Mouse (Mus musculus) hindbrain, embryonic 16.5 days (tissue): ENCODE data around the gene Dock1. TPM values are rescaled to one million over a fixed set of nuclear protein-coding genes. Genes with fewer than 3 reads are reported as not detected.

Experiments used
- ATAC-seq: fragments of 200-750 bp; cut with Nextera tagmentation; 2 replicates; pipeline ENCODE4 v1.8.0; 2017; ENCODE audit warnings: moderate TSS enrichment, moderate library complexity
- H3K27ac ChIP-seq: fragments of 300-500 bp; sonication (generic); 2 replicates; pipeline ENCODE4 v1.5.1; 2014; ENCODE audit warnings: low read depth, mild to moderate bottlenecking, control low read depth, low read length, moderate library complexity
- H3K27me3 ChIP-seq: fragments of 300-500 bp; sonication (generic); replicated peaks from 2 replicates; pipeline ENCODE4 v1.6.1; 2014; ENCODE audit warnings: low read length; ENCODE audit not compliant: control insufficient read depth, insufficient read depth
- H3K36me3 ChIP-seq: fragments of 300-500 bp; sonication (generic); 2 replicates; pipeline ENCODE4 v1.6.1; 2014; ENCODE audit warnings: mild to moderate bottlenecking, low read length, moderate library complexity, mixed read lengths; ENCODE audit not compliant: control insufficient read depth, insufficient read depth
- H3K4me1 ChIP-seq: fragments of 300-500 bp; sonication (generic); 2 replicates; pipeline ENCODE4 v1.6.1; 2014; ENCODE audit warnings: low read depth, low read length; ENCODE audit not compliant: control insufficient read depth, insufficient read depth
- H3K4me2 ChIP-seq: fragments of 300-500 bp; sonication (generic); 2 replicates; pipeline ENCODE4 v1.6.1; 2014; ENCODE audit warnings: mild to moderate bottlenecking, low read length, control low read depth, moderate library complexity
- H3K4me3 ChIP-seq: fragments of 300-500 bp; sonication (generic); 2 replicates; pipeline ENCODE4 v1.5.1; 2014; ENCODE audit warnings: mild to moderate bottlenecking, low read length, control low read depth, moderate library complexity
- H3K9ac ChIP-seq: fragments of 300-500 bp; sonication (generic); 2 replicates; pipeline ENCODE4 v1.6.1; 2014; ENCODE audit warnings: low read depth, mild to moderate bottlenecking, control low read depth, low read length, moderate library complexity
- H3K9me3 ChIP-seq: fragments of 300-500 bp; sonication (generic); 2 replicates; pipeline ENCODE4 v1.6.1; 2014; ENCODE audit warnings: mild to moderate bottlenecking, low read length, moderate library complexity; ENCODE audit not compliant: control insufficient read depth
- WGBS: fragments of 180-500 bp; shearing (Covaris S2); extraction: QIAGEN DNeasy Blood & Tissue Kit; methylation state at CpG from one replicate; pipeline ENCODE4 v1.1.7; 2014; 5-methylcytosine and 5-hydroxymethylcytosine counted together
- polyA plus RNA-seq: library from polyadenylated mRNA; unstranded; fragments of >200 nt; fragmentation: Nextera tagmentation; extraction: Ambion mirVana; gene quantifications from 2 replicates; pipeline ENCODE4 v1.2.1, GENCODE M21; 2015

Gene Dock1
- polyA plus RNA-seq, 1 experiment from 2014 or later: 8.9 TPM

DNA sequence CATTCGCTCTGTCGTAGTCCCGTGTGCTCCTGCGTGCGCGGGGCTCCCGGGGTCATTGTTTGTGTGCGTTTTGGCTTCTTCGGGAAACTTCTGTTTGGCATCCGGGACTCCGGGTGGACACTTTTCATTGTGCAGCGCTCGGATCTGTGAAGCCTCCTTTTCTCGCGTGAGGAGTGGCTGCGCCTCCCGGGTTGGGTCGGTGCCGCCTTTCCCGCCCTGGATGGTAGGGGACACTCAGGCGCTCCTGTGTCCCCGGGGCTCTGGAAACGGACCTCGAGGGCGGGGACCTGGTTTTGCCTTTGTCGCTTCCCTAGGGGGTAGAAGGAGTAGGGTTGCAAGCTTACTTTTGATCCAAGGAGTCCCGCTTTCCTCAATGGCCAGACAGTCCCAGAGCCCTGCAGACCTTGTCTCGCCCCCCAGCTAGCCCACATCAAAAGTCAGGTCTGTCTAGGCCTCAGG is 578 bp downstream of the Dock1 start:
- Histone ChIP-seq H3K4me1 (peaks cover 10% of the 10 kb centered on the region), H3K4me3 (peak overlapping the region; percentile 76), H3K27ac (peak overlapping the region; percentile 79), H3K4me2 (peak overlapping the region; percentile 100), H3K9ac (peak overlapping the region; percentile 74), H3K36me3 (no peaks in the 10 kb centered on the region), H3K9me3 (no peaks in the 10 kb centered on the region), H3K27me3 (peaks cover 8% of the 10 kb centered on the region)
- 2% methylated on average over 24 of the region's 28 CpGs for WGBS
- ATAC-seq: peak; percentile 48; the same call in 1 of the 2 replicates

DNA sequence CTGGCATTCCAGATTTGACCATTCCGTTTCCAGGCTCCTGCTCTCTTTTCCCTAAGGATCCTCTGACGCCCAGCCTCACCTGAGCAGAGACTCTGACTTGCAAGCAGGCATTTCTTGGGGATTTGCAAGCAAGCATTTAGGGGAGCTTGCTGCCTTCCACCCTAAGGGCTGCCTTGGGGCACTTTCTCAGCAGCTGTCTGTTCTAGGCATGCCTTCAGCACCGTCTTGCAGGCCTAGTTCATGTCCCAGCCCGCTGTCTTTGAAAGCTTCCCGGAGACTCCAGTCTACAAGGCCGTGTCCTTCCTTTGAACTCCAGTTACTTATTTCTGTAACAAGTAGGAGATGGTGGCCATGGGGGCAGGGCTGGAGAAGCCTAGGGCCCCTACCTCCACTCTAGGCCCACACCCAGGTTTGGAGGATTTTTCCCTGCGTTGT is 1.0 kb downstream of the Dock1 start:
- H3K36me3 ChIP-seq: no peaks in the 10 kb centered on the region
- H3K4me3 ChIP-seq: peak overlapping the region; percentile 76
- H3K9me3 ChIP-seq: no peaks in the 10 kb centered on the region
- H3K4me1 ChIP-seq: peaks cover 10% of the 10 kb centered on the region
- peak overlapping the region; percentile 100 for H3K4me2 ChIP-seq
- 39% methylated on average over 7 of the region's 7 CpGs for WGBS
- H3K27me3 ChIP-seq: peaks cover 8% of the 10 kb centered on the region
- peak overlapping the region; percentile 79 for H3K27ac ChIP-seq
- ATAC-seq: no peak
- peak overlapping the region; percentile 74 for H3K9ac ChIP-seq

GRCm38 (mm10) chr7:134673135-134673534 is 2.7 kb downstream of the Dock1 start:
- Histone ChIP-seq H3K4me1 (peaks cover 10% of the 10 kb centered on the region), H3K4me3 (no peak overlapping the region), H3K9me3 (no peaks in the 10 kb centered on the region), H3K36me3 (no peaks in the 10 kb centered on the region), H3K9ac (no peak overlapping the region), H3K4me2 (no peak overlapping the region), H3K27ac (no peak overlapping the region), H3K27me3 (peaks cover 8% of the 10 kb centered on the region)
- ATAC-seq: no peak
- 85% methylated on average over 5 of the region's 5 CpGs for WGBS

GRCm38 (mm10) chr7:134673952-134674351 is 3.5 kb downstream of the Dock1 start:
- whole genome bisulfite sequencing: 61% methylated on average over 9 of the region's 9 CpGs
- H3K9me3 ChIP-seq: no peaks in the 10 kb centered on the region
- no peak overlapping the region for H3K4me2 ChIP-seq
- no peak for ATAC-seq
- H3K27ac ChIP-seq: no peak overlapping the region
- no peak overlapping the region for H3K4me3 ChIP-seq
- H3K36me3 ChIP-seq: no peaks in the 10 kb centered on the region
- peaks cover 8% of the 10 kb centered on the region; the same call in 1 of the 2 replicates for H3K27me3 ChIP-seq
- no peak overlapping the region for H3K9ac ChIP-seq
- H3K4me1 ChIP-seq: peaks cover 10% of the 10 kb centered on the region

- no peak for ATAC-seq
- H3K4me2 ChIP-seq: no peak overlapping the region
- H3K9me3 ChIP-seq: no peaks in the 10 kb centered on the region
- no peaks in the 10 kb centered on the region for H3K36me3 ChIP-seq
- no peak overlapping the region for H3K27ac ChIP-seq
- H3K9ac ChIP-seq: no peak overlapping the region
- H3K4me3 ChIP-seq: no peak overlapping the region
- WGBS: 51% methylated on average over 4 of the region's 4 CpGs
- peaks cover 11% of the 10 kb centered on the region for H3K4me1 ChIP-seq
- no peaks in the 10 kb centered on the region; the same call in 1 of the 2 replicates for H3K27me3 ChIP-seq
These were observed 7.4 kb downstream of the Dock1 start for GRCm38 (mm10) chr7:134677852-134678251.

DNA sequence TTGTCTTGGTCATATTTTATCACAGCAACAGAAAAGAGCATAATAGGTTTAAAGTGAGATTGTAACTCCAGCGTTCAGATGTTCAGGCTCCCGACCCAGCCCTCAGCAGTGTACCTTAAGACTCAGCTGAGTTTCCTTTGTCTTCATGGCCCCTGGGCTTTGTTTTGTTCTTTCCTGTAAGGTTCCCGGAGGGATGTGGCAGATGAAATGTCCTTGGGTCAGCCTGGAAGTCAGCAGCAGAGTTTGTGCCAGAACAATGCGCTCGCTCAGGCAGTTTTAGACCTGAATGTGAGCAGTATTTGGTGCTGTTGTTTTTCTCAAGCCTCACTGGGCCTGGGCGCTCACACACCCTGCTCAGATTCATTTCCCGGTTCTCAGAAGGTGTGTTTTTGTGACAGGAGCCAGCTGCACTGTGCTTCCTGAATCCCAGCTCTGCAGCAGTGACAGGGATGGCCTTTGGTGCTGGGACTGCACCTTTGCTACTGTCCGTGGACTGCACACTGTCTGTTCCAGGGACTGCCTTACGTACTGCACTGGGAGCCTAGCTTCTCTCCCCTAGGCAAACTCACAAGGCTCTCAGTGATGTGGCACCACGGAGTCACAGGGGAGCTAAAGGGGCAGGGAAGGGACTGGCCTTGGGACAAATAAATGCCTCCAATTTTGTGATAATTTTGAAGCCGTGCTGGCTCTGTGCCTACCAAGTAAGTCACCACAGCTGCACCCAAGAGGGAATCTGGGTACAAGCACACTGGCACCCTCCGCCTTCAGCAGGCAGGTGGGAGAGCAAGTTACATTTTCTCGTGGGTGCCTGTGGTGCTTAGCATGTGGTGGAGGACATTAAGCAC is 9.1 kb downstream of the Dock1 start:
- Histone ChIP-seq H3K36me3 (no peaks in the 10 kb centered on the region), H3K9me3 (no peaks in the 10 kb centered on the region), H3K27me3 (no peaks in the 10 kb centered on the region), H3K4me2 (no peak overlapping the region), H3K27ac (peak overlapping the region; percentile 8; the same call in 1 of the 2 replicates), H3K4me3 (no peak overlapping the region), H3K4me1 (peaks cover 5% of the 10 kb centered on the region; the same call in 1 of the 2 replicates), H3K9ac (no peak overlapping the region)
- WGBS: 39% methylated on average over 13 of the region's 13 CpGs
- no peak for ATAC-seq

GRCm38 (mm10) chr7:134680161-134680560 is 9.7 kb downstream of the Dock1 start:
- Histone ChIP-seq H3K36me3 (no peaks in the 10 kb centered on the region), H3K4me3 (no peak overlapping the region), H3K9ac (no peak overlapping the region), H3K27me3 (no peaks in the 10 kb centered on the region), H3K9me3 (no peaks in the 10 kb centered on the region), H3K4me2 (no peak overlapping the region), H3K4me1 (peaks cover 5% of the 10 kb centered on the region; the same call in 1 of the 2 replicates), H3K27ac (no peak overlapping the region)
- WGBS: 76% methylated on average over 2 of the region's 2 CpGs
- no peak for ATAC-seq

GRCm38 (mm10) chr7:134681729-134682527 is 11.5 kb downstream of the Dock1 start:
- Histone ChIP-seq H3K9me3 (no peaks in the 10 kb centered on the region), H3K36me3 (no peaks in the 10 kb centered on the region), H3K27ac (no peak overlapping the region), H3K4me3 (no peak overlapping the region), H3K27me3 (no peaks in the 10 kb centered on the region), H3K4me1 (peaks cover 5% of the 10 kb centered on the region; the same call in 1 of the 2 replicates), H3K4me2 (no peak overlapping the region), H3K9ac (no peak overlapping the region)
- ATAC-seq: no peak
- 84% methylated on average over 12 of the region's 12 CpGs for WGBS

- no peak overlapping the region for H3K27ac ChIP-seq
- no peak overlapping the region for H3K4me2 ChIP-seq
- no peaks in the 10 kb centered on the region for H3K4me1 ChIP-seq
- H3K27me3 ChIP-seq: no peaks in the 10 kb centered on the region
- H3K9me3 ChIP-seq: no peaks in the 10 kb centered on the region
- H3K4me3 ChIP-seq: no peak overlapping the region
- no peak for ATAC-seq
- WGBS: 90% methylated on average over 6 of the region's 6 CpGs
- no peaks in the 10 kb centered on the region for H3K36me3 ChIP-seq
- no peak overlapping the region for H3K9ac ChIP-seq
These were observed 17.9 kb downstream of the Dock1 start for GRCm38 (mm10) chr7:134688332-134688731.
